Mouse (Mus musculus): ENCODE data around the gene Iglon5. TPM values are rescaled to one million over a fixed set of nuclear protein-coding genes. Genes with fewer than 3 reads are reported as not detected.

The Iglon5 gene
- under 1 TPM; 0.29 TPM for total RNA-seq (2021)

- DNase-seq: no peak
These were observed at the start of gene Iglon5 for GRCm38 (mm10) chr7:43489631-43490125. Iglon5 (minus strand) TSS chr7:43490075.

GRCm38 (mm10) chr7:43538524-43538923 is 48.6 kb upstream of the Iglon5 start:
- DNase-seq: no peak

GRCm38 (mm10) chr7:43532936-43533505 is 43.1 kb upstream of the Iglon5 start:
- DNase-seq: no peak

GRCm38 (mm10) chr7:43530216-43530785 is 40.4 kb upstream of the Iglon5 start:
- DNase-seq: no peak

- DNase-seq: no peak
These were observed 35.4 kb upstream of the Iglon5 start for GRCm38 (mm10) chr7:43525313-43525712.

GRCm38 (mm10) chr7:43522776-43523175 is 32.9 kb upstream of the Iglon5 start:
- no peak for DNase-seq

- DNase-seq: no peak
These were observed 28.5 kb upstream of the Iglon5 start for GRCm38 (mm10) chr7:43518341-43518740.

- DNase-seq: no peak
These were observed 25.2 kb upstream of the Iglon5 start for GRCm38 (mm10) chr7:43515076-43515475.

- DNase-seq: no peak
These were observed 22.6 kb upstream of the Iglon5 start for GRCm38 (mm10) chr7:43512519-43512918.

- DNase-seq: no peak
These were observed 22.0 kb upstream of the Iglon5 start for GRCm38 (mm10) chr7:43511707-43512478.

GRCm38 (mm10) chr7:43495343-43496021 is 5.6 kb upstream of the Iglon5 start:
- DNase-seq: peak; percentile 43

GRCm38 (mm10) chr7:43490861-43491260 is 986 bp upstream of the Iglon5 start:
- no peak for DNase-seq

- DNase-seq: peak; percentile 31
These were observed 308 bp upstream of the Iglon5 start for GRCm38 (mm10) chr7:43490182-43490584.

- DNase-seq: no peak
These were observed 1.2 kb downstream of the Iglon5 start for GRCm38 (mm10) chr7:43488646-43489045.

- DNase-seq: peak; percentile 37
These were observed 6.6 kb downstream of the Iglon5 start for GRCm38 (mm10) chr7:43483236-43483635.

- peak; percentile 72 for DNase-seq
These were observed 7.7 kb downstream of the Iglon5 start for GRCm38 (mm10) chr7:43482090-43482716.

- no peak for DNase-seq
These were observed 8.7 kb downstream of the Iglon5 start for GRCm38 (mm10) chr7:43481191-43481590.

- DNase-seq: no peak
These were observed 13.5 kb downstream of the Iglon5 start for GRCm38 (mm10) chr7:43476376-43476775.

GRCm38 (mm10) chr7:43475706-43476105 is 14.2 kb downstream of the Iglon5 start:
- DNase-seq: no peak

- peak; percentile 35 for DNase-seq
These were observed 19.5 kb downstream of the Iglon5 start for GRCm38 (mm10) chr7:43470373-43470772.

GRCm38 (mm10) chr7:43466099-43466694 is 23.7 kb downstream of the Iglon5 start:
- peak; percentile 94 for DNase-seq
